Mouse (Mus musculus) cerebellum, adult 2 months (tissue): ENCODE measurements around the gene Olfr1043.

Source experiments
- CTCF ChIP-seq: fragments of 200-500 bp; IDR thresholded peaks from 2 replicates; pipeline ENCODE4 v1.5.1; 2011; ENCODE audit warnings: low read depth, mild to moderate bottlenecking, control low read depth, low read length, moderate library complexity, borderline replicate concordance; ENCODE audit not compliant: insufficient read depth
- POLR2A ChIP-seq: fragments of 200-500 bp; IDR thresholded peaks from 2 replicates; pipeline ENCODE4 v1.6.1; 2011; ENCODE audit warnings: low read length, control low read depth, borderline replicate concordance; ENCODE audit not compliant: insufficient read depth

DNA sequence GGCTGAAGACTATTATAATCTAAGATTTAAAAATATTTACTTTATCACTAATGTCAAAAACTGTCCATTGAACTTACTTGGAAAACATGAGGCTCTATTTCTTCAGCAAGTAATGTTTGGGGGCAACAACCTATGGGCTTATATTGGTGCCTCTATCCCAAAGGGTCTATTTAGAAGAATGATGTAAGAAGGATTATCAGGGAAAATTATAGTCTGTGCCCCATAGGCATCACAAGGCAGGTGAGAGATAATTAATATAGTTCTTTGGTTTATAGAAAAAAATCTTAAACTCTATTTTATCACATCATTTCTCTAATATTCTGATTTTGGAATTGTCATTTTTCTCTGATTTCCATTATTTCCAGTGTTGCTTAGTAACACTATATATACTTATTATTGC lies 10.4 kb upstream of the Olfr1043 start, which contains the start of gene Olfr1044:
- TF ChIP-seq POLR2A = no peak
- no peak for TF ChIP-seq CTCF
